Mouse (Mus musculus): ENCODE data around the gene Dot1l. TPM values are rescaled to one million over a fixed set of nuclear protein-coding genes. Genes with fewer than 3 reads are reported as not detected.

Dot1l gene
- polyA plus RNA-seq, 1 experiment from 2014 or later: 19.2 TPM

- H3K27ac ChIP-seq (ENCODE audit: low read length): peak overlapping the region; percentile 89
- peak overlapping the region; percentile 97 for H3K4me3 ChIP-seq (ENCODE audit: low read length)
- peaks cover 64% of the 10 kb centered on the region for H3K4me1 ChIP-seq (ENCODE audit: control insufficient read depth, insufficient read depth, low read length)
- H3K4me2 ChIP-seq (ENCODE audit: low read depth, low read length): peak overlapping the region; percentile 86
- H3K9ac ChIP-seq (ENCODE audit: low read length): peak overlapping the region; percentile 97
- H3K27me3 ChIP-seq (ENCODE audit: control insufficient read depth, insufficient read depth, low read length): no peaks in the 10 kb centered on the region
- ATAC-seq (replicated peaks; ENCODE audit: extremely low read depth, insufficient read depth, low FRiP score): no peak
- no peaks in the 10 kb centered on the region for H3K36me3 ChIP-seq (ENCODE audit: control insufficient read depth, insufficient read depth)
- WGBS: 14% methylated on average over 3 of the region's 3 CpGs
- no peaks in the 10 kb centered on the region for H3K9me3 ChIP-seq (replicated peaks; ENCODE audit: control insufficient read depth, low read length)
Measured at GRCm38 (mm10) chr10:80756099-80756498, 1.1 kb downstream of the Dot1l start.

- no peaks in the 10 kb centered on the region for H3K36me3 ChIP-seq (ENCODE audit: control insufficient read depth, insufficient read depth)
- no peaks in the 10 kb centered on the region for H3K27me3 ChIP-seq (ENCODE audit: control insufficient read depth, insufficient read depth, low read length)
- H3K27ac ChIP-seq (ENCODE audit: low read length): peak overlapping the region; percentile 89
- H3K4me3 ChIP-seq (ENCODE audit: low read length): peak overlapping the region; percentile 97
- 30% methylated on average over 2 of the region's 2 CpGs for WGBS
- ATAC-seq (replicated peaks; ENCODE audit: extremely low read depth, insufficient read depth, low FRiP score): no peak
- H3K9ac ChIP-seq (ENCODE audit: low read length): peak overlapping the region; percentile 97
- H3K4me1 ChIP-seq (ENCODE audit: control insufficient read depth, insufficient read depth, low read length): peaks cover 68% of the 10 kb centered on the region
- peak overlapping the region; percentile 86 for H3K4me2 ChIP-seq (ENCODE audit: low read depth, low read length)
- H3K9me3 ChIP-seq (replicated peaks; ENCODE audit: control insufficient read depth, low read length): no peaks in the 10 kb centered on the region
Measured at GRCm38 (mm10) chr10:80756509-80756908, 1.5 kb downstream of the Dot1l start.

DNA sequence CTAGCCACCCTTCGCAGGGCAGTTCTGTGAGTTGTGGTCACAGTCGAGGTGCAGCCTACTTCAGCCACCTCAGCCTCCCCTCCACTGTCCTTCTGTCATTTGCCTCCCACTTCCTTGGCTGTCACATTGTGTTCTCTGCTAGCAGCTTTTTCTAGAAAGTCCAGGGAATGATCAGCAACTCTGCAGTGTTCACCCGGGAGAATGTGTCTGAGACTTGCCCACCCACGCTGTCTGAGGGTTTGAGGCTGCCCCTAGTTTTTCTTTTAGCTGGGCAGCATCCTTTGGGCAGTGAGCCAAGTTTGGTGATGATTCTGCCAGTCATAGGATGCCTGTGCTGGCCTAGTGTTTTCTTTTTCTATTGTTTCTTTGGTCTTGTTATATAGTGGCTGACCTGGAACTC lies 2.0 kb downstream of the Dot1l start:
- Histone ChIP-seq H3K27me3 (ENCODE audit: control insufficient read depth, insufficient read depth, low read length) (no peaks in the 10 kb centered on the region), H3K4me3 (ENCODE audit: low read length) (peak overlapping the region; percentile 97), H3K27ac (ENCODE audit: low read length) (peak overlapping the region; percentile 71), H3K9me3 (replicated peaks; ENCODE audit: control insufficient read depth, low read length) (no peaks in the 10 kb centered on the region), H3K4me1 (ENCODE audit: control insufficient read depth, insufficient read depth, low read length) (peaks cover 72% of the 10 kb centered on the region), H3K36me3 (ENCODE audit: control insufficient read depth, insufficient read depth) (no peaks in the 10 kb centered on the region), H3K9ac (ENCODE audit: low read length) (peak overlapping the region; percentile 27; the same call in 1 of the 2 replicates), H3K4me2 (ENCODE audit: low read depth, low read length) (peak overlapping the region; percentile 86)
- ATAC-seq (replicated peaks; ENCODE audit: extremely low read depth, insufficient read depth, low FRiP score): no peak
- 46% methylated on average over 4 of the region's 4 CpGs for WGBS

DNA sequence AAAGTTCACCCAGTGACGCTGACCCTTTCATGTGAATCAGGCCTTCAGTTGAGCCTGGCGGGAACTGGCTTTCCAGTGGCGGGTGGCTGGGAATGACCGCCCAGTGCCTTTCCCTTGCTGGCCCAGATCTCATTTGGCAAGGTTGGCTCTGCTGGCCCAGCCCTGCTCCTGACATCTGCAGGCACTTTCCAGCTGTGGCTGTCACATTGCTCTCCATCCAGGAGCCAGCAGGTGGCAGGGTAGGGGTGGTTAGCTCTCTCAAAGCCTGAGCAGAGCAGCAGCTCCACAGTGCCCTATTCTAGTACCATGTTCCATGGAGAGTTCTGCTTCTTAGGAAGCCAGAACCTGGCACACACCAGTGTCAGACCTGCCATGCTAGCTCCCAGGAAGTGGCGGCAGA lies 2.7 kb downstream of the Dot1l start:
- peak overlapping the region; percentile 71 for H3K27ac ChIP-seq (ENCODE audit: low read length)
- peaks cover 66% of the 10 kb centered on the region for H3K4me1 ChIP-seq (ENCODE audit: control insufficient read depth, insufficient read depth, low read length)
- 0 out of 2 replicates have a peak overlapping the region, but pooled peaks have one; percentile 2 for H3K4me3 ChIP-seq (ENCODE audit: low read length)
- H3K9ac ChIP-seq (ENCODE audit: low read length): peak overlapping the region; percentile 55
- H3K9me3 ChIP-seq (replicated peaks; ENCODE audit: control insufficient read depth, low read length): no peaks in the 10 kb centered on the region
- ATAC-seq (replicated peaks; ENCODE audit: extremely low read depth, insufficient read depth, low FRiP score): peak; percentile 50; the same call in 1 of the 2 replicates
- no peaks in the 10 kb centered on the region for H3K36me3 ChIP-seq (ENCODE audit: control insufficient read depth, insufficient read depth)
- 26% methylated on average over 5 of the region's 5 CpGs for WGBS
- H3K4me2 ChIP-seq (ENCODE audit: low read depth, low read length): peak overlapping the region; percentile 86; the same call in 1 of the 2 replicates
- H3K27me3 ChIP-seq (ENCODE audit: control insufficient read depth, insufficient read depth, low read length): no peaks in the 10 kb centered on the region

GRCm38 (mm10) chr10:80758651-80759050 lies 3.6 kb downstream of the Dot1l start:
- H3K9ac ChIP-seq (ENCODE audit: low read length): peak overlapping the region; percentile 55; the same call in 1 of the 2 replicates
- no peaks in the 10 kb centered on the region for H3K36me3 ChIP-seq (ENCODE audit: control insufficient read depth, insufficient read depth)
- peaks cover 68% of the 10 kb centered on the region for H3K4me1 ChIP-seq (ENCODE audit: control insufficient read depth, insufficient read depth, low read length)
- ATAC-seq (replicated peaks; ENCODE audit: extremely low read depth, insufficient read depth, low FRiP score): no peak
- H3K4me3 ChIP-seq (ENCODE audit: low read length): no peak overlapping the region
- 49% methylated on average over 7 of the region's 7 CpGs for WGBS
- H3K27me3 ChIP-seq (ENCODE audit: control insufficient read depth, insufficient read depth, low read length): no peaks in the 10 kb centered on the region
- H3K4me2 ChIP-seq (ENCODE audit: low read depth, low read length): no peak overlapping the region
- peak overlapping the region; percentile 71 for H3K27ac ChIP-seq (ENCODE audit: low read length)
- no peaks in the 10 kb centered on the region for H3K9me3 ChIP-seq (replicated peaks; ENCODE audit: control insufficient read depth, low read length)

- H3K27me3 ChIP-seq (ENCODE audit: control insufficient read depth, insufficient read depth, low read length): no peaks in the 10 kb centered on the region
- H3K9ac ChIP-seq (ENCODE audit: low read length): no peak overlapping the region
- 79% methylated on average over 4 of the region's 4 CpGs for WGBS
- peaks cover 8% of the 10 kb centered on the region for H3K36me3 ChIP-seq (ENCODE audit: control insufficient read depth, insufficient read depth)
- H3K4me1 ChIP-seq (ENCODE audit: control insufficient read depth, insufficient read depth, low read length): peaks cover 64% of the 10 kb centered on the region
- no peak for ATAC-seq (replicated peaks; ENCODE audit: extremely low read depth, insufficient read depth, low FRiP score)
- H3K27ac ChIP-seq (ENCODE audit: low read length): peak overlapping the region; percentile 3; the same call in 1 of the 2 replicates
- H3K9me3 ChIP-seq (replicated peaks; ENCODE audit: control insufficient read depth, low read length): no peaks in the 10 kb centered on the region
- no peak overlapping the region for H3K4me2 ChIP-seq (ENCODE audit: low read depth, low read length)
- H3K4me3 ChIP-seq (ENCODE audit: low read length): no peak overlapping the region
Measured at GRCm38 (mm10) chr10:80760596-80761524, 5.9 kb downstream of the Dot1l start.

- Histone ChIP-seq H3K36me3 (ENCODE audit: control insufficient read depth, insufficient read depth) (peaks cover 17% of the 10 kb centered on the region), H3K4me2 (ENCODE audit: low read depth, low read length) (no peak overlapping the region), H3K9me3 (replicated peaks; ENCODE audit: control insufficient read depth, low read length) (no peaks in the 10 kb centered on the region), H3K27ac (ENCODE audit: low read length) (no peak overlapping the region), H3K4me1 (ENCODE audit: control insufficient read depth, insufficient read depth, low read length) (peaks cover 64% of the 10 kb centered on the region), H3K4me3 (ENCODE audit: low read length) (no peak overlapping the region), H3K9ac (ENCODE audit: low read length) (no peak overlapping the region), H3K27me3 (ENCODE audit: control insufficient read depth, insufficient read depth, low read length) (no peaks in the 10 kb centered on the region)
- WGBS: 73% methylated on average over 3 of the region's 3 CpGs
- no peak for ATAC-seq (replicated peaks; ENCODE audit: extremely low read depth, insufficient read depth, low FRiP score)
Measured at GRCm38 (mm10) chr10:80761821-80762220, 6.8 kb downstream of the Dot1l start.

GRCm38 (mm10) chr10:80763502-80763901 lies 8.5 kb downstream of the Dot1l start:
- H3K4me3 ChIP-seq (ENCODE audit: low read length): no peak overlapping the region
- 87% methylated on average over 2 of the region's 2 CpGs for WGBS
- no peak overlapping the region for H3K4me2 ChIP-seq (ENCODE audit: low read depth, low read length)
- peaks cover 30% of the 10 kb centered on the region for H3K36me3 ChIP-seq (ENCODE audit: control insufficient read depth, insufficient read depth)
- H3K27me3 ChIP-seq (ENCODE audit: control insufficient read depth, insufficient read depth, low read length): no peaks in the 10 kb centered on the region
- H3K4me1 ChIP-seq (ENCODE audit: control insufficient read depth, insufficient read depth, low read length): peaks cover 48% of the 10 kb centered on the region
- H3K27ac ChIP-seq (ENCODE audit: low read length): no peak overlapping the region
- H3K9ac ChIP-seq (ENCODE audit: low read length): no peak overlapping the region
- H3K9me3 ChIP-seq (replicated peaks; ENCODE audit: control insufficient read depth, low read length): no peaks in the 10 kb centered on the region
- ATAC-seq (replicated peaks; ENCODE audit: extremely low read depth, insufficient read depth, low FRiP score): no peak

GRCm38 (mm10) chr10:80765746-80766145 lies 10.7 kb downstream of the Dot1l start:
- Histone ChIP-seq H3K9ac (ENCODE audit: low read length) (no peak overlapping the region), H3K27ac (ENCODE audit: low read length) (peak overlapping the region; percentile 34; the same call in 1 of the 2 replicates), H3K9me3 (replicated peaks; ENCODE audit: control insufficient read depth, low read length) (no peaks in the 10 kb centered on the region), H3K4me3 (ENCODE audit: low read length) (no peak overlapping the region), H3K4me2 (ENCODE audit: low read depth, low read length) (no peak overlapping the region), H3K4me1 (ENCODE audit: control insufficient read depth, insufficient read depth, low read length) (peaks cover 27% of the 10 kb centered on the region), H3K27me3 (ENCODE audit: control insufficient read depth, insufficient read depth, low read length) (no peaks in the 10 kb centered on the region), H3K36me3 (ENCODE audit: control insufficient read depth, insufficient read depth) (peaks cover 41% of the 10 kb centered on the region)
- WGBS: 77% methylated on average over 2 of the region's 2 CpGs
- no peak for ATAC-seq (replicated peaks; ENCODE audit: extremely low read depth, insufficient read depth, low FRiP score)

Data from heart, embryonic 16.5 days (tissue).